Mouse (Mus musculus): ENCODE measurements around the gene Bckdhb. TPM values are rescaled to one million over a fixed set of nuclear protein-coding genes. Genes with fewer than 3 reads are reported as not detected.
"Not testable (repeated sequence)": the region's sequence is repeated elsewhere in the genome, so short reads cannot be mapped to it uniquely, and the experiment has no call there.

Bckdhb gene
- polyA plus RNA-seq, 1 experiment from 2014 or later = 64.5 TPM

DNA sequence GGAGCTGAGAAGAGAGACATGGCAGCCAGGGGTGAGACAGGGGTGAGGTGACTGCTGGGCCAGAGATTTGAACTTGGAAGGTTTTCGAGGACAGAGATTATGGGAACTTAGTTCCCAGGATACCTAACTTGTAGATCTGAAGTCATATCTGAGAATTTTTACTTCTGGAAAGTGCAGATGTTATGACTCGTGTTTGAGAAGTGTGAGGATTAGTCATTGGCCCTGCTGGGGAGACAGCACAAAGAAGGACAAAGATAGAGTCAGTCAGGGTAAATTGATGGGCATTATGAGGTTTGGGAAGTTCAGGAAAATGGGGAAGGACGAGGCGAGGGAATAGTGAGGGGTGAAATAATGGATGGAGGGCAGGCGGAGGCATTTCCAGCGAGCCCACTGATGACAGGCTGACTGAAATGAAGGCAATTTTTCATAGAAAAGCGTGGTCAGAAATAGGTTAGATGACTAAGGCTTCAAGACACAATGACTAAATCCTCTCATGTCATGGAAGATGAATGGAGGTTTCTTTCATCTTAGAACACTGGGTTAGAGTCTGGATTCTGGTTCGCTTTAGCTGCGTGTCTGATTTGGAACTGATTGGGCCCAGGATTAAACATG lies 42.6 kb downstream of the Bckdhb start:
- H3K27ac ChIP-seq = no peak overlapping the region
- WGBS = 83% methylated on average over 9 of the region's 9 CpGs
- ATAC-seq (replicated peaks; ENCODE audit: insufficient number of reproducible peaks, insufficient read depth, low FRiP score, low read depth) = no peak

DNA sequence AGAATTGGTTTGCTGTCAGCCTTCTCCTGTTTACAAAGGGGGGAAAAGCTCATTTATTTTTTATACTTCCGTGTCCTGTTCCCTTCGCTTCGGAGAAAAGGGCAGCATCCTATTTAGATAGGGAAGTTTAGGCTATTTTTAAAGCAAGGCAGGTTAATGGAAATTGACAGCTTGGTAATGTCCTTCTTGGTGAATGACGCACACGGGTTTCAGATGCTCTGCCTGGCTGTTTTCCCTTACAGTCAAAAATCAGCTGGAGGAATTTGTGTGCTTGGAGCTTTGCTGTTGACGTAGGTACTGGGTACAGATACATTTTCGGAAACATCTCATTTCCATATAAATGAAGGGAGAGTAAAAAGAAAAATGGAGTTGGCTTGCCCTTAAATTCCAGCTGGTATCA lies 44.4 kb downstream of the Bckdhb start:
- ATAC-seq (replicated peaks; ENCODE audit: insufficient number of reproducible peaks, insufficient read depth, low FRiP score, low read depth) = no peak
- no peak overlapping the region for H3K4me3 ChIP-seq

More for the DNA sequence above, 42.6 kb downstream of the Bckdhb start:
- Histone ChIP-seq H3K4me1 (replicated peaks) (peaks cover 13% of the 10 kb centered on the region), H3K4me3 (no peak overlapping the region), H3K9ac (no peak overlapping the region), H3K9me3 (replicated peaks) (no peaks in the 10 kb centered on the region), H3K4me2 (no peak overlapping the region), H3K36me3 (no peaks in the 10 kb centered on the region), H3K27me3 (no peaks in the 10 kb centered on the region)

DNA sequence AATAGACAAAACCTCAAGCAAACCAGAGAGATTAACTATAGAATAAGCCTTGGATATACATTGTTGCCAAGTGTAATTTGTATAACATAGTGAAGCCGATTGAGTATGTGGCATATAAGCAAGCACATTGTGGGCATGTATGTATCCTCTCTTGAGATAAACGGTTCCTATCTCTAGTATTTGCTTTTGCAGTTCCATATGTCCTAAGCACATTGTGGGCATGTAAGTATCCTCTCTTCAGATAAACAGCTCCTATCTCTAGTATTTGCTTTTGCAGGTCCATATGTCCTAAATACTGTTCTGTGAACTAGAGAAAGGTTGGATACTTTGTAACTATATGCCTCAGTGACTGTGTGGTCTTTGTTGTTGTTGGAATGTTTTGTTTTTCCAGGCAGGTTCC lies 48.5 kb downstream of the Bckdhb start:
- Histone ChIP-seq H3K4me3 (no peak overlapping the region), H3K27ac (no peak overlapping the region), H3K9me3 (replicated peaks) (no peaks in the 10 kb centered on the region), H3K36me3 (no peaks in the 10 kb centered on the region), H3K27me3 (no peaks in the 10 kb centered on the region), H3K4me1 (replicated peaks) (no peaks in the 10 kb centered on the region), H3K4me2 (no peak overlapping the region), H3K9ac (no peak overlapping the region)
- ATAC-seq (replicated peaks; ENCODE audit: insufficient number of reproducible peaks, insufficient read depth, low FRiP score, low read depth) = no peak
- WGBS = 78% methylated on average over 2 of the region's 2 CpGs

More for the DNA sequence above, 44.4 kb downstream of the Bckdhb start:
- Histone ChIP-seq H3K27ac (no peak overlapping the region), H3K9me3 (replicated peaks) (no peaks in the 10 kb centered on the region), H3K4me1 (replicated peaks) (peaks cover 4% of the 10 kb centered on the region), H3K27me3 (no peaks in the 10 kb centered on the region), H3K9ac (no peak overlapping the region), H3K36me3 (no peaks in the 10 kb centered on the region), H3K4me2 (no peak overlapping the region)
- WGBS = 68% methylated on average over 7 of the region's 7 CpGs

DNA sequence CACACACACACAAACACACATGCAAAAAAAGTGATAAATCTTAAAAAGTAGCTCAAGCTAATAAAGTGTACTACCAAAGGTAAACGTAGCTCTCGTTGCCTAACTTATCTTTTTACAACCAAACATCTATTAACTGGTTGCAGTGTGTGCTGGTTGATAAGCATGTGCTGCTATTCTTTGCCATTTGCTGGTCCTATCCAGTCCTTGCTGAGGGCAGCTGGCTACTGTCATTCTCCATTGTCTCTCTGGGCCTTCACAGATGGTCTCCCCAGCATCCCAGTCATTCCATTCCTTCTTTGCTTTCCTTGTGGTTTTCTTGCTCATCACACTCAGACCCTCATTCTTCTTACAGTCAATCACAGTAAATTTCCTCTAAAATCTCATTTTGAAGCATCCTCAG lies 50.9 kb downstream of the Bckdhb start:
- no peak for ATAC-seq (replicated peaks; ENCODE audit: insufficient number of reproducible peaks, insufficient read depth, low FRiP score, low read depth)
- 68% methylated on average over 2 of the region's 2 CpGs for WGBS
- Histone ChIP-seq H3K4me1 (replicated peaks) (no peaks in the 10 kb centered on the region), H3K27ac (no peak overlapping the region), H3K4me3 (no peak overlapping the region), H3K4me2 (no peak overlapping the region), H3K36me3 (no peaks in the 10 kb centered on the region; the same call in 1 of the 2 replicates), H3K9ac (no peak overlapping the region), H3K9me3 (replicated peaks) (no peaks in the 10 kb centered on the region), H3K27me3 (no peaks in the 10 kb centered on the region)

DNA sequence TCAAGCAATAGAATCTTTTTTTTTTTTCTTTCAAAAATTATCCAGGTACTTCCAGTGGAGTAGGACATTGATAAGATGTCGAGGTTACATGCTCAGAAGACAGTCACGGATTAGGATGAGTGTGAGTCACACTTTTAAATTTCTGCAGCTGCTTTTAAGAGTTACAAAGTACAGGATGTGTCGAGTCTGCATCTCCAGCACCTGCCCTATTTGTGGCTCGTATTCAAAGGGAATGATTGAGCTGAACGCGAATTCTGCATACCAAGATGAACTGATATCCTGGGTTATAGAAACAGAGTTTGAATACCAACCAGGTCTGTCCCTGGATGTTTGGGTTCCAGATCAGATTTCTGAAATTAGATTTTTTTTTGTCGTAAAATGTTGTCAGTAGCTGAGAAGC lies 56.3 kb downstream of the Bckdhb start:
- Histone ChIP-seq H3K27ac (no peak overlapping the region), H3K9ac (no peak overlapping the region), H3K4me3 (no peak overlapping the region), H3K36me3 (no peaks in the 10 kb centered on the region; the same call in 1 of the 2 replicates), H3K9me3 (replicated peaks) (no peaks in the 10 kb centered on the region), H3K4me1 (replicated peaks) (no peaks in the 10 kb centered on the region), H3K27me3 (no peaks in the 10 kb centered on the region), H3K4me2 (no peak overlapping the region)
- 45% methylated on average over 7 of the region's 7 CpGs for WGBS
- ATAC-seq (replicated peaks; ENCODE audit: insufficient number of reproducible peaks, insufficient read depth, low FRiP score, low read depth) = no peak

DNA sequence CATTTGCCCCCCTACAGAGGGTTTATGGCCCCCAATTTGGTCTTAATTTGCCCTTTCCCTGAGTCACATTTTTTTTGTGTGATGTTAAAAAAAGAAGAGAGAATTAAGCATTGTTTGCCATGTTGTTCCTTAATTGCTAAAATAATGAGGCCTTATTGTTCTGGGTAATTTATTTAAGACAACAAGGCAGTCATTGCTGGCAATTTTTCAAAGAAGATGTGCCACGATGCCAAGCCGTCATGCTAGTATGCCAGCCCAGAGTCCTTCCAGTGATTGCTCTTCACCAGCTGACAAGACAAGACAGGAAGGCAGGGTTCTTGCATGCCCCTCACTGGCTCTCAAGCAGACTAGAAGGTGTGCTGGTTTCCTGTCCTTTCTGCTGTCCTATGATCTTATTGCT lies 84.0 kb downstream of the Bckdhb start:
- WGBS = 82% methylated on average over 2 of the region's 2 CpGs
- H3K27ac ChIP-seq = no peak overlapping the region
- peaks cover 6% of the 10 kb centered on the region; the same call in 1 of the 2 replicates for H3K36me3 ChIP-seq
- H3K4me2 ChIP-seq = no peak overlapping the region
- no peak overlapping the region for H3K4me3 ChIP-seq
- no peaks in the 10 kb centered on the region for H3K27me3 ChIP-seq
- no peak for ATAC-seq (replicated peaks; ENCODE audit: insufficient number of reproducible peaks, insufficient read depth, low FRiP score, low read depth)
- no peaks in the 10 kb centered on the region for H3K9me3 ChIP-seq (replicated peaks)
- H3K9ac ChIP-seq = no peak overlapping the region
- H3K4me1 ChIP-seq (replicated peaks) = no peaks in the 10 kb centered on the region

DNA sequence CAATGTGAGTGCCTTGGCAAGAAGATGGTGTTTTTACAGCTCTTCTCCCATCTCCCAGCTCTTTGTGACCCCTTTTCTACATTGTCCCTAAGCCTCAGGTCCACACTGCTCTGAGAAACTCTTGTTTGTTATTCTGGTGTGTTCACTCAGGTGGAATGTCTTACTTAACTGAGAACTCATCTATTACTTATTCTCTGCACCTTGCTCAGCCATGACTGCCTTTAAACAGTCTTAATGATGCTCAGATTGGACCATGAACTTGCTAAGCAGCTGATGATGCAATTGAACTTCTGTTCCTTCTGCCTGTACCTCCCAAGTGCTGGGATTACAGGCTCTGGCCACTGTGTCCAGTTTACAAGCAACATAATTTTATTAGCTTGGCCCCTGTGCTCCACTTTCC lies 86.2 kb downstream of the Bckdhb start:
- Histone ChIP-seq H3K27ac (no peak overlapping the region), H3K9me3 (replicated peaks) (no peaks in the 10 kb centered on the region), H3K27me3 (no peaks in the 10 kb centered on the region), H3K4me1 (replicated peaks) (no peaks in the 10 kb centered on the region), H3K9ac (no peak overlapping the region), H3K36me3 (no peaks in the 10 kb centered on the region), H3K4me2 (no peak overlapping the region), H3K4me3 (no peak overlapping the region)
- ATAC-seq (replicated peaks; ENCODE audit: insufficient number of reproducible peaks, insufficient read depth, low FRiP score, low read depth) = no peak

DNA sequence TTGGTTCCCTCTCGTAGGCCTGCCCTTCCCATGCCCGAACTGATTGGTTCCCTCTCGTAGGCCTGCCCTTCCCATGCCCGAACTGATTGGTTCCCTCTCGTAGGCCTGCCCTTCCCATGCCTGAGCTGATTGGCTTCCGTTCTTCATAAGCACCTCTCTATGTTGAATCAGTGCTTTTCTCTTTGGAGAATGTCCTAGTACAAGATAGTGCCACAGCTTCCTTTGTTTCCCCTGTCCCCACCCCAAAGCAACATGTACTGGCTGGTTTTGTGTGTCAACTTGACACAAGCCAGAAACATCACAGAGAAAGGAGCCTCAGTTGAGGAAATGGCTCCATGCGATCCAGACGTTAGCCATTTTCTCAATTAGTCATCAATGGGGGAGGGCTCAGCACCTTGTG lies 93.2 kb downstream of the Bckdhb start:
- not testable (repeated sequence) for H3K9ac ChIP-seq; H3K4me3 ChIP-seq; H3K4me2 ChIP-seq; H3K4me1 ChIP-seq (replicated peaks); H3K36me3 ChIP-seq; H3K27me3 ChIP-seq; ATAC-seq (replicated peaks; ENCODE audit: insufficient number of reproducible peaks, insufficient read depth, low FRiP score, low read depth); H3K27ac ChIP-seq; H3K9me3 ChIP-seq (replicated peaks)
- 85% methylated on average over 8 of the region's 8 CpGs for WGBS

DNA sequence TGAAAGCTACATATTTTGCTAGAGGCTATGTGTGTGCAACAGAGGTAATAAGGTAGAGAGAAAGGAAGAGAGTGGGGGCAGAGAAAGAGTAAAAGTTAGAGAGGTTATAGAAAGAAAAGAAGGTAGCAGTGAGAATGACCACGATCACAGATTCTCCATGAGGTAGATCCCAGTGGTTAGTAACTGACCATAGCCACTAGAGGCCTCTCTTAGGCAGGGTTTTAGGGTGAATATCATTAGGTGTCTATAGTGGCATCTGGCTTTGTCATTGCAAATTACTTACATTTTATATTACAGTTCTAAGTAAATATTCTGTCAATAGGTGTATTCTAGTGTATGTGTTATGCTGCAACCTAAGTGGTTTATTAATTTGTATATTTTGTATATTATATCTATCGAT lies 94.7 kb downstream of the Bckdhb start:
- Histone ChIP-seq H3K4me1 (replicated peaks) (peaks cover 3% of the 10 kb centered on the region; the same call in 1 of the 2 replicates), H3K27me3 (no peaks in the 10 kb centered on the region), H3K4me3 (no peak overlapping the region), H3K9me3 (replicated peaks) (no peaks in the 10 kb centered on the region), H3K9ac (no peak overlapping the region), H3K4me2 (no peak overlapping the region), H3K27ac (no peak overlapping the region), H3K36me3 (no peaks in the 10 kb centered on the region)
- ATAC-seq (replicated peaks; ENCODE audit: insufficient number of reproducible peaks, insufficient read depth, low FRiP score, low read depth) = no peak; the same call in 1 of the 2 replicates
- 70% methylated on average over 2 of the region's 2 CpGs for WGBS

DNA sequence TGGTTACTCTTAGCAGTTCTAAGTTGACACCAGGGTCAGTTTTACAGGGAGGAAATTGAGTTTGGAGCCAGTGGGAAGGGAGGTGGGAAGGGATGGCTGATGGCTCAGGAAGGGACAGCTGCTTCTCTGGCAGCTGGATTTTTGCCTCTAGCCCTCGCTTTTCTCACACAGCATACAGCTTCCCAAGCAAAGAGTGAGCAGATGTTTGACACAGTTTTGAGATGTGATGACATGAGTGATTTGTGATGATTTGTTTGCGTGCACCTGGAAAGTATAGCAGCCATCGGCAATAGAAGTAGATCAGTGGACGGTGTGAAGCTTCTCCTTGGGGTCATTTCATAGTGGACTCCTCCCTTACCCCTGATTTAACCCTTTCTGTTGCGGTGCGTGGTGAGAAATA lies 96.2 kb downstream of the Bckdhb start:
- no peaks in the 10 kb centered on the region for H3K27me3 ChIP-seq
- no peak overlapping the region for H3K4me2 ChIP-seq
- H3K4me1 ChIP-seq (replicated peaks) = peaks cover 3% of the 10 kb centered on the region; the same call in 1 of the 2 replicates
- no peak overlapping the region for H3K9ac ChIP-seq
- H3K36me3 ChIP-seq = no peaks in the 10 kb centered on the region
- no peaks in the 10 kb centered on the region for H3K9me3 ChIP-seq (replicated peaks)
- H3K27ac ChIP-seq = no peak overlapping the region
- H3K4me3 ChIP-seq = no peak overlapping the region
- 69% methylated on average over 6 of the region's 6 CpGs for WGBS
- no peak for ATAC-seq (replicated peaks; ENCODE audit: insufficient number of reproducible peaks, insufficient read depth, low FRiP score, low read depth)

DNA sequence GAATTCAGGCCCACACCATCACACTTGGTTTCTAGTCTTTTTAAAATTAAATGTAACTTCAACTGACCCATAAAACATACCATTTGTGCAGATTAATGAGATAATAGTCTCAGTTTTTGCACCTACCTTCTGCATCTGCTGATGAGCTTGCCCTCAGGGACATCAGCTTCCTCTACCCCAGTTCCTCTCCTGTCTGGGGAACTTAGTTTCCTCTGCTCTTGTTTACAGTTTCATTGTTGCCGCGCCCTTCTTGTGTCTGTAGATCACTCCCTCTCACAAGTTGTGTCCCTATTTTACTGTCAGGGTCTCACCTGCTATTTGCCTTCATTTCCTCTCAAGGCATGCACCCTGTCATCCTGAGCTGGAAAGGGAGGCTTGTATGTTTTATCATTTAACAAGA lies 103.2 kb downstream of the Bckdhb start:
- Histone ChIP-seq H3K4me2 (no peak overlapping the region), H3K4me1 (replicated peaks) (peaks cover 7% of the 10 kb centered on the region), H3K9me3 (replicated peaks) (no peaks in the 10 kb centered on the region), H3K9ac (no peak overlapping the region), H3K27me3 (no peaks in the 10 kb centered on the region), H3K27ac (no peak overlapping the region), H3K36me3 (no peaks in the 10 kb centered on the region), H3K4me3 (no peak overlapping the region)
- no peak for ATAC-seq (replicated peaks; ENCODE audit: insufficient number of reproducible peaks, insufficient read depth, low FRiP score, low read depth)
- 71% methylated on average over 2 of the region's 2 CpGs for WGBS

DNA sequence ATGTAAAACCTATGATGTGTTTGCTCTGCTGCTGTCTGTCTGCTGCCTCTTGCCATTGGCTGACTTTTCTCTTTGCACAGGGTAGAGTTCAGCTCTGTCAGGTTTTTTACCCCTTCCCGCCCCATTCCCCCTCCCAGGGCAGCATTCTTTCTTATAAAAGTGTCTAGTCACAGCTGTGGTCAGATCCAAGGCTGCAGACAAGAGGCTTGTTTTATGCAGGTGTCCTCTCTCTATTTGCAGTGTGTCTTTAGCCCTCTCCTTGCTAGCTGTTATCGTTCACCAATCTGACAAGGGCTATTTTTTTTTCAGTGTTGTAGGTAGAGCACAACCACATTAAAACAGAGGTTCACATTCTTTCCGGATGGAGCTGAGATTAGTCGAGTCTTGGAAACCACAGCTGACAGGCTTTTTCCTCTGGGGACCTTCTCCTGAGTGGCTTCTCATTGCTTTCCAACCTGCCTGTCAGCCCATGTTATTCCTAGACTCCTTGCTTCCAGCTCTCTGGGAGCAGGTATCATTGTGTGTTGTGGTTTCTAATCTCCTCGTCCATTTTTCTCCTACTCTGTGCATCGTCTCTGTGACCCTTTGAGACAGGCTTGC lies 105.8 kb downstream of the Bckdhb start:
- WGBS = 40% methylated on average over 6 of the region's 6 CpGs
- Histone ChIP-seq H3K9me3 (replicated peaks) (no peaks in the 10 kb centered on the region), H3K4me3 (no peak overlapping the region), H3K4me2 (no peak overlapping the region), H3K4me1 (replicated peaks) (peaks cover 9% of the 10 kb centered on the region), H3K9ac (no peak overlapping the region), H3K27me3 (no peaks in the 10 kb centered on the region), H3K36me3 (no peaks in the 10 kb centered on the region), H3K27ac (no peak overlapping the region)
- no peak for ATAC-seq (replicated peaks; ENCODE audit: insufficient number of reproducible peaks, insufficient read depth, low FRiP score, low read depth)
